Mouse (Mus musculus): Measurements from ENCODE around the gene Gm10600.
"Not testable (repeated sequence)": the region's sequence is repeated elsewhere in the genome, so short reads cannot be mapped to it uniquely, and the experiment has no call there.

Gene Gm10600

DNA sequence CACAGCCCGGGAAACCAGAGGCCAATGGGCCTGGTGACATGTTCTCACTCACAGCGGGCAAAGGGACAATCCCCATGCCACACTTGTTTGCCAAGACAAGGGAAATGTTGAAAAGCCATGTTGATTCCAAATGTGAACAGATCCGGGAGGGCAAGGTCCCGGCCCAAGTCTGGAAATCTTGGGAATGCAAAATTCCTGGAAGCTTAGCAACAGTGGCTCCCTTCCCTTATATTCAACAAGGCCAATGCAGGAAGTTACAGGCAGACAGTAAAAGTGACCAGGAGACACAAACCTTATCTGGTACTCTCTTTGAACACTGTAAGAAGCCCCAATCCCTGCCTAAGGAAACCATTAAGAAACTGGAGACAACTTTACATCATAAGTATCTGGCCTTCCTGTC, at the start of gene Gm10600:
TSS of gene Gm10600 (plus strand) at position 301 of the 400 bp plus-strand sequence.
- not testable (repeated sequence) for DNase-seq

DNA sequence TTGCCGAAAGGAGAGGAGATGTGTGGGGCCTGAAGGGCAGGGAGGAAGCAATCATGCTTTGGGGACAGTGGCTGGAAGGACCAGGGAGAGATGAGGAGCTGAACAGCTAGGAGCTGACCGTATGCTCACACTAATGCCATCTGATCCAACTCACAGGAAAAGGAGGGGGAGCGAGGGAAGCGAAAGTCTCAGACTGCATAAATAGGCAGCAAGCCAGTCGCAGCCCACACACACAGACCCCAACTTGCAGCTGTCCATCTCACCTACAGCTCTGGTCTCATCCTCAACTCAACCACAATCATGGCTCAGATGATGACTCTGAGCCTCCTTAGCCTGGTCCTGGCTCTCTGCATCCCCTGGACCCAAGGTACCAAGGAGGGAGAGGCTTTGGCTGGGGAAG, 15.0 kb downstream of the Gm10600 start, which contains the start of gene Ccl21b:
TSS of gene Ccl21b (plus strand) at position 301 of the 400 bp plus-strand sequence.
- not testable (repeated sequence) for DNase-seq

All from cerebellum, postnatal 14 days (tissue).